Mouse (Mus musculus): Measurements from ENCODE around the gene Cdc42bpa. TPM values are rescaled to one million over a fixed set of nuclear protein-coding genes. Genes with fewer than 3 reads are reported as not detected.

Cdc42bpa gene
- total RNA-seq (2023) = 4.2 TPM

DNA sequence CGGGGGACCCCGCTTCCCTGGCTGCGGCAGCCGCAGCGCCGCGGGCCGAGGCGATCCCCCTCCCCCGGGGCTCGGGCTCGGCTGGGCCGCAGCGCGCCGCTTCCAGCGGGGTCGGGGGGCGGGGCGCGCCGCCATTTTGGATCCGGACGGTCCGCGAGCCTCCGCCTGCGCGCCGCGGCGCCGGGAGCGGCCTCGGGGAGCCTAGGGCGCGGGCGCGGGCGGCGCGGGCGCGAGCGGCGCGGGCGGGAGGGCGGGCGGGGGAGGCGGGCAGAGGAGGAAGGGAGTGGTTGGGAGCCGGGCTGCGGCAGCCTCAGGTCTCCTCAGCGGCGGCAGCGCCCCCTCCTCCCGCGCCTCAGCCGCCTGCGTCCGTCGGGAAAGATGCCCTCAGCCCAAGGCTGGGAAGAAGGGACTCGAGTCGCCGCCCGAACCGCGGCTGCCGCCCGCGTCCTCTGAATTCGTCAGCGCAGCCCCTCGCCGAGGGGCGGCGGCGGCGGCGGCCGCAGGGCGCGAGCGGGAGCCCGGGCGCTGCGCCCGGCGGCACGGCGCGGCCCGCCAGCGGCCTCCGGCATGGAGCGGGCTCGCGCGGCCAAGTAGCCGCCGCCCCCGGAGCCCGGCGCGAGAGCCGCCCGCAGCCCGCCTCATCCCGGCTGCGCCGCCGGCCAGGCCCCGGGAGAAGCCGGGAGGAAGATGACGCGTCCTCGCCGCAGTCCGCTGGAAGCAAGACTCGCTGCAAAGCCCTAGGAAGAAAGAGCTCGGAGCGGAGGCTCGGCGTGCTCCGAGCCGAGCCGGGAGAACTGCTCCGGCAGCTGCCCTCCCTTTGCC, at the start of gene Cdc42bpa:
Gene Cdc42bpa (plus strand): TSS at position 752 of the 822 bp plus-strand sequence.

DNA sequence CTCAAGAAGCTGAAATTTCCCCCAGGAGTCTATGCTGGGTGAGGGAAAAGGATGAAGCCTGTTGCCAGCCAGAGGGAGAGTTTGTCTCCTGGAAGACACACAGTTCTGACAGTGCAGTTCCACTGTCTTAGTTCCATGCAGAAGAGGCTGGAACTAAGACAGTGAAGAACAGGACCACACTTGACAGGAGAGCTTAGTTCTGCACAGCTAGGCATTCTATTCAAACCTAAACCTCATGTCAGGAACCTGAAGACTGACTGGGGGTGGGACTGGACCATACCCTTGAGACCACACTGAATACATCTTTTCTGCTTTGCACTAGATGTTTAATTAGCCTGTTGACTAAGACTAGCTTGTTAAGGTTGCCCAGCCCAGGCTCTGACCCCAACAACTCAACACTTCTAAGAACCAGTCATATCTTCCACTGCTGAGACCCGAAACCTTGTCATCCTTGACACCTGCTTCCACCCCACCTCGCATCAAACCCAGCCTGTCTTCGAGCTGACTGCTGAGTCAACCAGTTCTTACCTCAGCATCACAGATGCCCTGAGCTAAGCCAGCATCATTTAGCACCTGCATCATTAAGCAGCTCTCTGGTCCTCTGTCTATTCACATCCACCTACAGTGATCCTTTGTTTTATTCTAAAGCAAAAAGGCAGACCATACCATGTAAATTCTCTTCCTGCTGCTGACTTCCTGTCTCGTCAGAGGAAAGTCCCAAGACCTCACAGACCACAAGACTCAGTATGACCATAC, 238.9 kb downstream of the Cdc42bpa start, which contains the start of gene Coq8a:
Gene Coq8a (minus strand): TSS at position 644 of the 756 bp plus-strand sequence.

Other genes with a start within 250 kb of the Cdc42bpa start
- 0.21 TPM for gene Kif28, start 215.2 kb upstream of the Cdc42bpa start, total RNA-seq (2023)
- gene Gm10518, start 157.1 kb upstream of the Cdc42bpa start, total RNA-seq (2023) = not detected
- gene Ahctf1, start 156.8 kb upstream of the Cdc42bpa start, total RNA-seq (2023) = 117 TPM
- gene Coq8a, start 239.1 kb downstream of the Cdc42bpa start, total RNA-seq (2023) = 29.0 TPM